Comparison of ENCODE assay signal across 8 mouse cellular contexts in the genomic region with DNA sequence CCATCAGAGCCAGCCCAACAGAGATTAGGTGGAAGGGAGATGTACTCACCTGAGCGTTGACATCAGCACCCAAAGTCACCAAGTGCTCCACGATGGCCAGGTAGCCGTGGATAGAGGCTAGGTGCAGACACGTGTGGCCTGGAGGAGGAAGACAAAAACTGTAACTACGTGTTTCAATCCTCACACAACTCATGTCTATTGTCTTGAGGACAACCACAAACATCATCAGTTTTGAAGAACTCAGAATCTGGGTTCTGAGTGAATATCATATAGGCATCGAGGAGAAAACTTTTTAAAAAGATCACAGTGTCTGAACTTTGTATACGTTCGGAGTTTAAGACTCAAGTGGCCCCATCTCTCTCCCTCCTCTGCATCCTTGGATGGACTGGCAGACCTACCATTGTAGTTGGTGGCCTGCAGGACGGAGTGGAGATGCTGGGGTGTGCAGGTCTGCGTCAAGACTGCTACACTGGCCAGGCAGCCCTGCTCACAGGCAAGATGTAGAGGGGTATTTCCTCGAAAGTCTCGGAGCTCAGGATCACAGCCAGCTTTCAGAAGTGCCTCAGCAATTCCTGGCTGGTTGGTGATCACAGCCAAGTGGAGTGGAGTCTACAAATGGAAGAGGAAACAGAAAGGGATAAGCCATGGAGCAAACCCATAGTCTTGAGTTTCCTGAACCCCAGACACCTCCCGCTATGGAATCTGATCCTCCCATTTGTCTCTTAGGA. TPM values are rescaled to one million over a fixed set of nuclear protein-coding genes. Genes with fewer than 3 reads are reported as not detected.
DNase-seq lines count a peak whose midpoint lies in the region; ATAC-seq and TF ChIP-seq lines count a peak whose summit lies in the region.

No protein-coding gene starts in this region.

- no peaks in the 10 kb centered on the region for H3K9me3 ChIP-seq in embryonic facial prominence, embryonic 11.5 days (replicated peaks; ENCODE audit: control insufficient read depth, low read length)
- no peaks in the 10 kb centered on the region for H3K9me3 ChIP-seq in heart, embryonic 16.5 days (replicated peaks; ENCODE audit: control insufficient read depth, low read length)
- H3K9me3 ChIP-seq in limb, embryonic 13.5 days, result no peaks in the 10 kb centered on the region
- no peaks in the 10 kb centered on the region for H3K9me3 ChIP-seq in midbrain, postnatal 0 days (ENCODE audit: low read length)

- H3K4me1 ChIP-seq in embryonic facial prominence, embryonic 11.5 days (ENCODE audit: control insufficient read depth, insufficient read depth, low read length), result peaks cover 9% of the 10 kb centered on the region
- peaks cover 24% of the 10 kb centered on the region for H3K4me1 ChIP-seq in heart, embryonic 16.5 days (ENCODE audit: control insufficient read depth, insufficient read depth, low read length)
- peaks cover 46% of the 10 kb centered on the region for H3K4me1 ChIP-seq in limb, embryonic 13.5 days
- H3K4me1 ChIP-seq in midbrain, postnatal 0 days (ENCODE audit: insufficient read depth, low read length), result peaks cover 4% of the 10 kb centered on the region; the same call in 1 of the 2 replicates

- peaks cover 5% of the 10 kb centered on the region for H3K36me3 ChIP-seq in embryonic facial prominence, embryonic 11.5 days (replicated peaks; ENCODE audit: control insufficient read depth, insufficient read depth, low read depth, low read length)
- H3K36me3 ChIP-seq in heart, embryonic 16.5 days (ENCODE audit: control insufficient read depth, insufficient read depth), result peaks cover 31% of the 10 kb centered on the region
- peaks cover 54% of the 10 kb centered on the region for H3K36me3 ChIP-seq in limb, embryonic 13.5 days
- H3K36me3 ChIP-seq in midbrain, postnatal 0 days (ENCODE audit: insufficient read depth, low read length), result peaks cover 20% of the 10 kb centered on the region

- no peak for ATAC-seq in CD4-positive, CD25-positive, alpha-beta regulatory T cell, adult 4 months
- ATAC-seq in embryonic facial prominence, embryonic 11.5 days (replicated peaks; ENCODE audit: insufficient number of reproducible peaks, low FRiP score, low TSS enrichment, low read depth), result no peak
- no peak for ATAC-seq in heart, embryonic 16.5 days (replicated peaks; ENCODE audit: extremely low read depth, insufficient read depth, low FRiP score)
- ATAC-seq in limb, embryonic 13.5 days (ENCODE audit: low FRiP score, low read depth), result no peak
- ATAC-seq in midbrain, postnatal 0 days (ENCODE audit: low FRiP score), result no peak
- no peak for ATAC-seq in monocyte, adult 5-6 weeks (replicated peaks; ENCODE audit: insufficient number of reproducible peaks, low FRiP score, low TSS enrichment, poor library complexity, severe bottlenecking)

- no peak for TF ChIP-seq CTCF in midbrain, postnatal 0 days (IDR thresholded peaks at IDR 0.05)

- peak overlapping the region; percentile 97; the same call in 1 of the 2 replicates for H3K9ac ChIP-seq in embryonic facial prominence, embryonic 11.5 days (replicated peaks; ENCODE audit: low read length)
- peak overlapping the region; percentile 85 for H3K9ac ChIP-seq in heart, embryonic 16.5 days (ENCODE audit: low read length)
- peak overlapping the region; percentile 98 for H3K9ac ChIP-seq in limb, embryonic 13.5 days
- H3K9ac ChIP-seq in midbrain, postnatal 0 days (replicated peaks; ENCODE audit: low read length, poor library complexity, severe bottlenecking), result peak overlapping the region; percentile 99

- no peaks in the 10 kb centered on the region for H3K27me3 ChIP-seq in embryonic facial prominence, embryonic 11.5 days (ENCODE audit: control insufficient read depth, insufficient read depth, low read length)
- H3K27me3 ChIP-seq in heart, embryonic 16.5 days (ENCODE audit: control insufficient read depth, insufficient read depth, low read length), result no peaks in the 10 kb centered on the region
- no peaks in the 10 kb centered on the region for H3K27me3 ChIP-seq in limb, embryonic 13.5 days
- H3K27me3 ChIP-seq in midbrain, postnatal 0 days (ENCODE audit: insufficient read depth, low read length), result no peaks in the 10 kb centered on the region

- peak overlapping the region; percentile 63 for H3K4me2 ChIP-seq in embryonic facial prominence, embryonic 11.5 days (ENCODE audit: low read depth, low read length)
- H3K4me2 ChIP-seq in heart, embryonic 16.5 days (ENCODE audit: low read depth, low read length), result peak overlapping the region; percentile 90
- H3K4me2 ChIP-seq in limb, embryonic 13.5 days (replicated peaks), result peak overlapping the region; percentile 86
- H3K4me2 ChIP-seq in midbrain, postnatal 0 days (ENCODE audit: low read depth, low read length, poor library complexity, severe bottlenecking), result peak overlapping the region; percentile 76

- peak; percentile 60 for DNase-seq in CD4-positive, CD25-positive, alpha-beta regulatory T cell, adult 2 months (ENCODE audit: low read depth, low spot score)
- DNase-seq in CD4-positive helper T cell, adult 2 months (ENCODE audit: low read depth, low spot score), result peak; percentile 55
- DNase-seq in embryonic facial prominence, embryonic 11.5 days (ENCODE audit: low spot score), result no peak
- DNase-seq in midbrain, postnatal 0 days (ENCODE audit: low spot score), result no peak

- no peak overlapping the region for H3K27ac ChIP-seq in embryonic facial prominence, embryonic 11.5 days (replicated peaks; ENCODE audit: low read depth, low read length)
- H3K27ac ChIP-seq in heart, embryonic 16.5 days (ENCODE audit: low read length), result peak overlapping the region; percentile 91
- peak overlapping the region; percentile 100; the same call in 1 of the 2 replicates for H3K27ac ChIP-seq in limb, embryonic 13.5 days
- peak overlapping the region; percentile 98 for H3K27ac ChIP-seq in midbrain, postnatal 0 days (ENCODE audit: low read depth, low read length)

- peak overlapping the region; percentile 87 for H3K4me3 ChIP-seq in embryonic facial prominence, embryonic 11.5 days (ENCODE audit: low read depth, low read length)
- H3K4me3 ChIP-seq in heart, embryonic 16.5 days (ENCODE audit: low read length), result peak overlapping the region; percentile 81
- peak overlapping the region; percentile 90 for H3K4me3 ChIP-seq in limb, embryonic 13.5 days
- peak overlapping the region; percentile 95 for H3K4me3 ChIP-seq in midbrain, postnatal 0 days (ENCODE audit: low read depth, low read length)

- 85% methylated on average over 13 of the region's 13 CpGs for WGBS in embryonic facial prominence, embryonic 11.5 days
- 59% methylated on average over 13 of the region's 13 CpGs for WGBS in heart, embryonic 16.5 days
- WGBS in limb, embryonic 13.5 days, result 72% methylated on average over 13 of the region's 13 CpGs
- 82% methylated on average over 13 of the region's 13 CpGs for WGBS in midbrain, postnatal 0 days

RNA-seq across cellular contexts. Expression of a gene that starts 1.6 kb away (rescaled TPM):
- 100 to 1,000 TPM; 643 to 660 TPM for polyA plus RNA-seq in CD4-positive, CD25-positive, alpha-beta regulatory T cell, adult 4 months (2017; shearing (Covaris generic))
- 56.9 and 60.7 TPM in 2 replicates for polyA plus RNA-seq in embryonic facial prominence, embryonic 11.5 days (2014; fragmentation: Nextera tagmentation; extraction: Ambion mirVana)
- 80.8 and 85.9 TPM in 2 replicates for polyA plus RNA-seq in heart, embryonic 16.5 days (2015; fragmentation: Nextera tagmentation; extraction: Ambion mirVana)
- polyA plus RNA-seq in limb, embryonic 13.5 days (2015; fragmentation: Nextera tagmentation; extraction: Ambion mirVana), result 131 and 136 TPM in 2 replicates
- total RNA-seq in midbrain, postnatal 0 days (2014; rRNA removed), result 40.8 and 51.4 TPM in 2 replicates
- 74.6 and 77.3 TPM in 2 replicates for polyA plus RNA-seq in midbrain, postnatal 0 days (2015; fragmentation: Nextera tagmentation; extraction: Ambion mirVana)
- total RNA-seq in monocyte, adult 5-6 weeks (2017), result 223 to 481 TPM (median 360 TPM) in 3 replicates

Comparison
In these comparisons a context has a peak if more than half of its experiments do, and no peak if none do; other contexts are left out.
1. DNase-seq: peak in CD4-positive, CD25-positive, alpha-beta regulatory T cell, adult 2 months (single experiment) and CD4-positive helper T cell, adult 2 months (single experiment); none in embryonic facial prominence, embryonic 11.5 days (single experiment) and midbrain, postnatal 0 days (single experiment).
2. Peak in every context shown above with its lines, with median percentiles within 50 percentile points of each other: H3K4me2 ChIP-seq, H3K4me3 ChIP-seq and H3K9ac ChIP-seq.